In genomic region chr19:6299450-6300267, GRCm38 (mm10) we compare ENCODE assay signal across 8 mouse cellular contexts. TPM values are rescaled to one million over a fixed set of nuclear protein-coding genes. Genes with fewer than 3 reads are reported as not detected.
DNase-seq lines count a peak whose midpoint lies in the region; ATAC-seq lines count a peak whose summit lies in the region.

No protein-coding gene starts in this region.

- H3K27ac ChIP-seq in midbrain, embryonic 10.5 days (replicated peaks) = peak overlapping the region; percentile 60; the same call in 1 of the 2 replicates
- H3K27ac ChIP-seq in midbrain, embryonic 11.5 days (ENCODE audit: low read depth, low read length) = no peak overlapping the region
- peak overlapping the region; percentile 46; the same call in 1 of the 2 replicates for H3K27ac ChIP-seq in heart, embryonic 12.5 days (ENCODE audit: poor library complexity, severe bottlenecking)
- peak overlapping the region; percentile 95 for H3K27ac ChIP-seq in liver, embryonic 12.5 days
- H3K27ac ChIP-seq in stomach, embryonic 16.5 days (ENCODE audit: low read length) = peak overlapping the region; percentile 46
- H3K27ac ChIP-seq in midbrain, embryonic 15.5 days = no peak overlapping the region

- H3K4me3 ChIP-seq in midbrain, embryonic 10.5 days = no peak overlapping the region
- H3K4me3 ChIP-seq in midbrain, embryonic 11.5 days (ENCODE audit: low read depth, low read length) = no peak overlapping the region
- H3K4me3 ChIP-seq in heart, embryonic 12.5 days = no peak overlapping the region
- H3K4me3 ChIP-seq in liver, embryonic 12.5 days = peak overlapping the region; percentile 26; the same call in 1 of the 2 replicates
- H3K4me3 ChIP-seq in stomach, embryonic 16.5 days (replicated peaks; ENCODE audit: low read length) = no peak overlapping the region
- no peak overlapping the region for H3K4me3 ChIP-seq in midbrain, embryonic 15.5 days

- WGBS in midbrain, embryonic 10.5 days = 80% methylated on average over 7 of the region's 7 CpGs
- WGBS in midbrain, embryonic 11.5 days = 89% methylated on average over 7 of the region's 7 CpGs
- 73% methylated on average over 7 of the region's 7 CpGs for WGBS in heart, embryonic 12.5 days
- 48% methylated on average over 7 of the region's 7 CpGs for WGBS in liver, embryonic 12.5 days (ENCODE audit: insufficient replicate concordance)
- WGBS in stomach, embryonic 16.5 days = 77% methylated on average over 7 of the region's 7 CpGs
- 87% methylated on average over 7 of the region's 7 CpGs for WGBS in midbrain, embryonic 15.5 days

- no peak overlapping the region for H3K4me2 ChIP-seq in midbrain, embryonic 11.5 days
- peak overlapping the region; percentile 17; the same call in 1 of the 2 replicates for H3K4me2 ChIP-seq in heart, embryonic 12.5 days
- H3K4me2 ChIP-seq in liver, embryonic 12.5 days = peak overlapping the region; percentile 61
- no peak overlapping the region for H3K4me2 ChIP-seq in stomach, embryonic 16.5 days (ENCODE audit: low read depth, low read length)
- no peak overlapping the region for H3K4me2 ChIP-seq in midbrain, embryonic 15.5 days

- DNase-seq in midbrain, embryonic 10.5 days (ENCODE audit: low spot score) = no peak
- no peak for DNase-seq in midbrain, embryonic 11.5 days (ENCODE audit: low spot score, missing footprints)
- DNase-seq in retina, embryonic 14.5 days (ENCODE audit: low spot score) = no peak
- DNase-seq in layer of hippocampus, adult 9-10 months (ENCODE audit: low spot score) = no peak

- peaks cover 12% of the 10 kb centered on the region for H3K4me1 ChIP-seq in midbrain, embryonic 10.5 days
- H3K4me1 ChIP-seq in midbrain, embryonic 11.5 days (ENCODE audit: control insufficient read depth, insufficient read depth, low read length) = 0 out of 2 replicates have a peak, but pooled peaks cover 2% of the 10 kb centered on the region
- H3K4me1 ChIP-seq in heart, embryonic 12.5 days (replicated peaks) = peaks cover 50% of the 10 kb centered on the region
- H3K4me1 ChIP-seq in liver, embryonic 12.5 days = peaks cover 98% of the 10 kb centered on the region
- H3K4me1 ChIP-seq in stomach, embryonic 16.5 days (ENCODE audit: control insufficient read depth, insufficient read depth, low read length) = peaks cover 15% of the 10 kb centered on the region; the same call in 1 of the 2 replicates
- no peaks in the 10 kb centered on the region for H3K4me1 ChIP-seq in midbrain, embryonic 15.5 days

- no peaks in the 10 kb centered on the region for H3K27me3 ChIP-seq in midbrain, embryonic 10.5 days (ENCODE audit: low read depth, poor library complexity, severe bottlenecking)
- no peaks in the 10 kb centered on the region for H3K27me3 ChIP-seq in midbrain, embryonic 11.5 days (ENCODE audit: control insufficient read depth, insufficient read depth, low read length)
- no peaks in the 10 kb centered on the region for H3K27me3 ChIP-seq in heart, embryonic 12.5 days (replicated peaks)
- no peaks in the 10 kb centered on the region for H3K27me3 ChIP-seq in liver, embryonic 12.5 days (replicated peaks)
- no peaks in the 10 kb centered on the region for H3K27me3 ChIP-seq in stomach, embryonic 16.5 days (ENCODE audit: control insufficient read depth, insufficient read depth, low read length)
- H3K27me3 ChIP-seq in midbrain, embryonic 15.5 days (replicated peaks) = no peaks in the 10 kb centered on the region

- ATAC-seq in midbrain, embryonic 11.5 days (ENCODE audit: low FRiP score) = no peak
- no peak for ATAC-seq in heart, embryonic 12.5 days (ENCODE audit: insufficient number of reproducible peaks, low FRiP score)
- ATAC-seq in liver, embryonic 12.5 days = no peak
- ATAC-seq in stomach, embryonic 16.5 days (ENCODE audit: insufficient read depth, low FRiP score) = no peak
- no peak for ATAC-seq in midbrain, embryonic 15.5 days (replicated peaks)

- H3K36me3 ChIP-seq in midbrain, embryonic 10.5 days = peaks cover 62% of the 10 kb centered on the region
- peaks cover 17% of the 10 kb centered on the region for H3K36me3 ChIP-seq in midbrain, embryonic 11.5 days (ENCODE audit: control insufficient read depth, insufficient read depth, low read length)
- peaks cover 58% of the 10 kb centered on the region for H3K36me3 ChIP-seq in heart, embryonic 12.5 days
- peaks cover 66% of the 10 kb centered on the region for H3K36me3 ChIP-seq in liver, embryonic 12.5 days
- H3K36me3 ChIP-seq in stomach, embryonic 16.5 days (ENCODE audit: control insufficient read depth, insufficient read depth, low read length) = peaks cover 25% of the 10 kb centered on the region
- peaks cover 30% of the 10 kb centered on the region; the same call in 1 of the 2 replicates for H3K36me3 ChIP-seq in midbrain, embryonic 15.5 days (replicated peaks)

- no peaks in the 10 kb centered on the region for H3K9me3 ChIP-seq in midbrain, embryonic 10.5 days (replicated peaks)
- no peaks in the 10 kb centered on the region for H3K9me3 ChIP-seq in midbrain, embryonic 11.5 days (ENCODE audit: control insufficient read depth, low read length)
- no peaks in the 10 kb centered on the region for H3K9me3 ChIP-seq in heart, embryonic 12.5 days (replicated peaks)
- no peaks in the 10 kb centered on the region for H3K9me3 ChIP-seq in liver, embryonic 12.5 days (replicated peaks)
- no peaks in the 10 kb centered on the region for H3K9me3 ChIP-seq in stomach, embryonic 16.5 days (replicated peaks; ENCODE audit: control insufficient read depth, low read length)
- H3K9me3 ChIP-seq in midbrain, embryonic 15.5 days = no peaks in the 10 kb centered on the region

- no peak overlapping the region for H3K9ac ChIP-seq in midbrain, embryonic 11.5 days (ENCODE audit: low read length)
- H3K9ac ChIP-seq in heart, embryonic 12.5 days = no peak overlapping the region
- H3K9ac ChIP-seq in liver, embryonic 12.5 days = peak overlapping the region; percentile 68
- H3K9ac ChIP-seq in stomach, embryonic 16.5 days (ENCODE audit: low read length) = 0 out of 2 replicates have a peak overlapping the region, but pooled peaks have one; percentile 11
- H3K9ac ChIP-seq in midbrain, embryonic 15.5 days = no peak overlapping the region

RNA-seq across cellular contexts. Expression of gene Cdc42bpg, which starts 6.6 kb away (rescaled TPM):
- polyA plus RNA-seq in midbrain, embryonic 10.5 days (2016; fragmentation: Nextera tagmentation; extraction: Ambion mirVana) = 0.11 and 0.15 TPM in 2 replicates
- 0.23 and 0.42 TPM in 2 replicates for polyA plus RNA-seq in midbrain, embryonic 11.5 days (2014; fragmentation: Nextera tagmentation; extraction: Ambion mirVana)
- polyA plus RNA-seq in heart, embryonic 12.5 days (2016; fragmentation: Nextera tagmentation; extraction: Ambion mirVana) = 0.34 and 0.44 TPM in 2 replicates
- polyA plus RNA-seq in liver, embryonic 12.5 days (2016; fragmentation: Nextera tagmentation; extraction: Ambion mirVana) = 0.20 TPM in 2 replicates
- polyA plus RNA-seq in stomach, embryonic 16.5 days (2015; fragmentation: Nextera tagmentation; extraction: Ambion mirVana) = 1.9 and 2.0 TPM in 2 replicates
- polyA plus RNA-seq in midbrain, embryonic 15.5 days (2015; fragmentation: Nextera tagmentation; extraction: Ambion mirVana) = 0.40 and 0.47 TPM in 2 replicates

RNA-seq across cellular contexts. Expression of gene Ehd1, which starts 23.1 kb away (rescaled TPM):
- polyA plus RNA-seq in midbrain, embryonic 10.5 days (2016; fragmentation: Nextera tagmentation; extraction: Ambion mirVana) = 81.6 and 93.5 TPM in 2 replicates
- polyA plus RNA-seq in midbrain, embryonic 11.5 days (2014; fragmentation: Nextera tagmentation; extraction: Ambion mirVana) = 64.1 and 68.2 TPM in 2 replicates
- polyA plus RNA-seq in heart, embryonic 12.5 days (2016; fragmentation: Nextera tagmentation; extraction: Ambion mirVana) = 87.0 and 88.7 TPM in 2 replicates
- polyA plus RNA-seq in liver, embryonic 12.5 days (2016; fragmentation: Nextera tagmentation; extraction: Ambion mirVana) = 85.4 and 91.9 TPM in 2 replicates
- 77.2 and 98.4 TPM in 2 replicates for polyA plus RNA-seq in stomach, embryonic 16.5 days (2015; fragmentation: Nextera tagmentation; extraction: Ambion mirVana)
- polyA plus RNA-seq in midbrain, embryonic 15.5 days (2015; fragmentation: Nextera tagmentation; extraction: Ambion mirVana) = 107 and 111 TPM in 2 replicates

RNA-seq across cellular contexts. Expression of gene Men1, which starts 35.1 kb away (rescaled TPM):
- 124 and 128 TPM in 2 replicates for polyA plus RNA-seq in midbrain, embryonic 10.5 days (2016; fragmentation: Nextera tagmentation; extraction: Ambion mirVana)
- 51.2 and 54.7 TPM in 2 replicates for polyA plus RNA-seq in midbrain, embryonic 11.5 days (2014; fragmentation: Nextera tagmentation; extraction: Ambion mirVana)
- 48.7 and 52.1 TPM in 2 replicates for polyA plus RNA-seq in heart, embryonic 12.5 days (2016; fragmentation: Nextera tagmentation; extraction: Ambion mirVana)
- polyA plus RNA-seq in liver, embryonic 12.5 days (2016; fragmentation: Nextera tagmentation; extraction: Ambion mirVana) = 48.6 and 49.4 TPM in 2 replicates
- 59.0 and 60.2 TPM in 2 replicates for polyA plus RNA-seq in stomach, embryonic 16.5 days (2015; fragmentation: Nextera tagmentation; extraction: Ambion mirVana)
- 79.8 and 85.6 TPM in 2 replicates for polyA plus RNA-seq in midbrain, embryonic 15.5 days (2015; fragmentation: Nextera tagmentation; extraction: Ambion mirVana)

RNA-seq across cellular contexts. Expression of gene Map4k2, which starts 41.3 kb away (rescaled TPM):
- 11.3 and 13.8 TPM in 2 replicates for polyA plus RNA-seq in midbrain, embryonic 10.5 days (2016; fragmentation: Nextera tagmentation; extraction: Ambion mirVana)
- polyA plus RNA-seq in midbrain, embryonic 11.5 days (2014; fragmentation: Nextera tagmentation; extraction: Ambion mirVana) = 6.2 and 8.6 TPM in 2 replicates
- polyA plus RNA-seq in heart, embryonic 12.5 days (2016; fragmentation: Nextera tagmentation; extraction: Ambion mirVana) = 14.1 and 15.7 TPM in 2 replicates
- 9.2 and 9.3 TPM in 2 replicates for polyA plus RNA-seq in liver, embryonic 12.5 days (2016; fragmentation: Nextera tagmentation; extraction: Ambion mirVana)
- 11.4 and 11.8 TPM in 2 replicates for polyA plus RNA-seq in stomach, embryonic 16.5 days (2015; fragmentation: Nextera tagmentation; extraction: Ambion mirVana)
- polyA plus RNA-seq in midbrain, embryonic 15.5 days (2015; fragmentation: Nextera tagmentation; extraction: Ambion mirVana) = 20.0 and 21.7 TPM in 2 replicates

RNA-seq across cellular contexts. Expression of gene Atg2a, which starts 58.2 kb away (rescaled TPM):
- 10.1 and 13.4 TPM in 2 replicates for polyA plus RNA-seq in midbrain, embryonic 10.5 days (2016; fragmentation: Nextera tagmentation; extraction: Ambion mirVana)
- 7.1 and 8.1 TPM in 2 replicates for polyA plus RNA-seq in midbrain, embryonic 11.5 days (2014; fragmentation: Nextera tagmentation; extraction: Ambion mirVana)
- 10.9 and 13.0 TPM in 2 replicates for polyA plus RNA-seq in heart, embryonic 12.5 days (2016; fragmentation: Nextera tagmentation; extraction: Ambion mirVana)
- 7.1 and 8.2 TPM in 2 replicates for polyA plus RNA-seq in liver, embryonic 12.5 days (2016; fragmentation: Nextera tagmentation; extraction: Ambion mirVana)
- 9.3 and 11.2 TPM in 2 replicates for polyA plus RNA-seq in stomach, embryonic 16.5 days (2015; fragmentation: Nextera tagmentation; extraction: Ambion mirVana)
- polyA plus RNA-seq in midbrain, embryonic 15.5 days (2015; fragmentation: Nextera tagmentation; extraction: Ambion mirVana) = 16.1 and 16.4 TPM in 2 replicates

Comparison
In these comparisons a context has a peak if more than half of its experiments do, and no peak if none do; other contexts are left out.
1. H3K27ac ChIP-seq: peak in midbrain, embryonic 10.5 days (single experiment), heart, embryonic 12.5 days (single experiment), liver, embryonic 12.5 days (single experiment) and stomach, embryonic 16.5 days (single experiment); none in midbrain, embryonic 11.5 days (single experiment) and midbrain, embryonic 15.5 days (single experiment).
2. H3K4me2 ChIP-seq: peak in heart, embryonic 12.5 days (single experiment) and liver, embryonic 12.5 days (single experiment); none in midbrain, embryonic 11.5 days (single experiment), stomach, embryonic 16.5 days (single experiment) and midbrain, embryonic 15.5 days (single experiment).
3. H3K9ac ChIP-seq: peak in liver, embryonic 12.5 days (single experiment) and stomach, embryonic 16.5 days (single experiment); none in midbrain, embryonic 11.5 days (single experiment), heart, embryonic 12.5 days (single experiment) and midbrain, embryonic 15.5 days (single experiment).